In genomic region chr11:36911406-36911805, GRCm38 (mm10) we compare ENCODE assay signal across 10 mouse cellular contexts.
DNase-seq lines count a peak whose midpoint lies in the region; TF ChIP-seq lines count a peak whose summit lies in the region.
"Had no signal": no experiment of that assay in that cellular context is flagged by ENCODE, and none has a peak within 500 bp of the region (broad histone marks: within the 10 kb centered on the region; RNA-seq: fewer than 3 reads in every experiment).

No protein-coding gene starts in this region.

- DNase-seq in cerebellum, postnatal 10 days, result peak; percentile 46 to 57
- DNase-seq in cerebellum, adult 9-10 months, result no peak
- DNase-seq in left cerebral cortex, adult 2 months (ENCODE audit: extremely low spot score in 1 of 2, low spot score in 2 of 2), result no peak
- DNase-seq in left cerebral cortex, postnatal 36 days (ENCODE audit: low spot score in 2 of 2), result no peak
- peak; percentile 3 for DNase-seq in adrenal gland, adult 2 months
- peak; percentile 47 to 50 for DNase-seq in kidney, postnatal 4 days
- DNase-seq in urinary bladder, postnatal 14 days (ENCODE audit: low spot score), result no peak
- no peak for DNase-seq in layer of hippocampus, adult 18-20 months (ENCODE audit: low spot score in 2 of 2)

- no peak overlapping the region for H3K4me3 ChIP-seq in left cerebral cortex, adult 2 months
- H3K4me3 ChIP-seq: embryonic facial prominence, embryonic 12.5 days; heart, embryonic 13.5 days had no signal

- intact Hi-C loops in left cerebral cortex, adult 2 months (cut with DNase I), result no loop called here
- intact Hi-C loops in left cerebral cortex, postnatal 36 days (cut with DNase I), result no loop called here

- no peak overlapping the region for H3K27ac ChIP-seq in left cerebral cortex, adult 2 months
- H3K27ac ChIP-seq: embryonic facial prominence, embryonic 12.5 days; heart, embryonic 13.5 days had no signal

- TF ChIP-seq CTCF in left cerebral cortex, adult 2 months (IDR thresholded peaks at IDR 0.05), result peak; percentile 55

Comparison
In these comparisons a context has a peak if more than half of its experiments do, and no peak if none do; other contexts are left out.
1. DNase-seq: peak in cerebellum, postnatal 10 days (2 of 2), adrenal gland, adult 2 months (single experiment) and kidney, postnatal 4 days (2 of 2); none in cerebellum, adult 9-10 months (single experiment), left cerebral cortex, adult 2 months (0 of 2), left cerebral cortex, postnatal 36 days (0 of 2), urinary bladder, postnatal 14 days (single experiment) and layer of hippocampus, adult 18-20 months (0 of 2).